Mouse (Mus musculus): ENCODE measurements around the gene Gm10518. TPM values are rescaled to one million over a fixed set of nuclear protein-coding genes. Genes with fewer than 3 reads are reported as not detected.

Gene Gm10518
- polyA plus RNA-seq (2012; rRNA removed): not detected in 2 replicates

DNA sequence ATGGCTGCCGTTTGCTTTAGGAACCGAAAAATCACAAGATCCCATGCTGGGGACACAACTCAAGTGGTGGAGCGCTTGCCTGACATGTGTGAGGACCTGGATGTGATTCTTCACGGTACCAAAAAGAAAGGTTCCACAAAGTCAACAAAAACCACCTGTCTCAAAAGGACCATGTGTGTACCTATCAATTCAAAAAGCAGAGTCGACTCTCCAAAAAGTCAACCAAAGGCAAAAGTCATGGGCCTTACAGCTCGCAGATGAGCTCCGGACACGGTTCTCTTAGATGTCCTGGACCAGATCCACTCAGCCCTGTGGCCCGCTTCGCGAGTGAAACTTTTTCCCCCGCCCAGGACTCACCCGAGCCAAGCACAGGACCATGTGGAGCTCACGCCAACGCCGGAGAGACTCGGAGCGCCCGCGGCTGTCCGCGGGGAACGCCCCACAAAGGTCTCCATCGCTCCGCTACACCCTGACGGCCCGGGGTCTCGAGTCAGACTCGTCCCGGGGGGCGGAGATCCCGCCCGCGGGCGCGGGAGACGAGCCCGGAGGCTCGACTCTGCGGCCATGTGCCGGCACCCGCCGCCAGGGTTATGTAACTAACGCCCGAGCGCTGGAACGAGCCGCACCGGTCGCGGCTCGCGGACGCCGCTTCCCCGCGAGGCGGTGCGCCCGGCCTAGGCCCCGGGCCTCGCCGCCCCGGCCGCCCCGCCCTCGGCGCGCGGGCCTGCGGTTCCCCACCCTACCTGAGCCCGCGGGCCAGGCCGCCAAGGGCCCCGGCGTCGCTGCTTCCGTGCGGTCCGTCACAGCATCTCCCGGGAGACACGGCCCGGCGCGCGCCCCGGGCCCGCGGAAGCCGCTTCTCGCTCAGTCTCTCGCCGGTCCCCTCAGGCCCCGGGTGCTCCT, at the start of gene Gm10518:
Gm10518 (plus strand) TSS at position 767 of the 903 bp plus-strand sequence.

DNA sequence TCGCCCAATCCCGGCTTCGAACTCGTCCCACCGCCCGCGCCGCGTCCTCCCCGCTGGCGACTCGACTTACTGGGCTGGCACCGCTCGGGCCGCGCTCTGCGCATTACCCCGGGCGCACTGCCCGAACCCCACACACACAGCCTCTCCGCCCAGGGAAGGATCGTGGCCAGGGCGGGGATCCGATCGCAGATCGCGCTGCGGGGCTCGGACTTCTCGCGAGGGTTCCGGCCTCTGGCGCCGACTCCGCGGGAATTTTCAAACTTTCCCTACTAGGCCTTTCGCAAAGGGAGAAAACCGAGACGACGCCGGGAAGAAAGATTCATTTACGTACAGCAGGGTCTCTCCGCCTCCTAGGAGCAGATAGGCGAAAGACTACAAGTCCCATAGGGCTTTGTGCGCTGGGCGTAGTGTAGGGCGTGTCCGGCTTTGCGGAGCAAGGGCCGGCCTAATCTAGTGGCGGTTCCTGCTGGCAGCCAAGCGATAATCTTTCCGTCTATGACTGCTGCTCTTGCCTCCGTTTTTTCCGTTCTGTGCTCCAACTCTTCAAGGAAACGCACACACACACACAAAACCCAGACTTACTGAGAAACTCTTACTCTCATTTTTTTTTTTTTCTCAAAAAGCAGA, 450 bp downstream of the Gm10518 start, which contains the start of gene Ahctf1:
Ahctf1 (minus strand) TSS at position 168 of the 627 bp plus-strand sequence.

Other genes starting within 250 kb of the Gm10518 start
- gene Sccpdh, start 135.2 kb upstream of the Gm10518 start, polyA plus RNA-seq (2012; rRNA removed): 97.7 and 109 TPM in 2 replicates
- gene Kif28, start 58.1 kb upstream of the Gm10518 start, polyA plus RNA-seq (2012; rRNA removed): 0.06 and 0.11 TPM in 2 replicates
- gene Ahctf1, start 304 bp downstream of the Gm10518 start, polyA plus RNA-seq (2012; rRNA removed): 33.3 and 33.7 TPM in 2 replicates
- 67.1 and 71.9 TPM in 2 replicates for gene Cdc42bpa, start 157.1 kb downstream of the Gm10518 start, polyA plus RNA-seq (2012; rRNA removed)